Mouse (Mus musculus) testis, adult 2 months (tissue): ENCODE data around the gene Stat5b.

Experiments used
- CTCF ChIP-seq: fragments of 200-500 bp; IDR thresholded peaks from 2 replicates; pipeline ENCODE4 v1.5.1; 2012; ENCODE audit warnings: low read depth, mild to moderate bottlenecking, inconsistent platforms, low read length, moderate library complexity; ENCODE audit not compliant: control insufficient read depth, insufficient read depth, insufficient replicate concordance
- POLR2A ChIP-seq: fragments of 200-500 bp; IDR thresholded peaks from 2 replicates; pipeline ENCODE4 v1.6.1; 2012; ENCODE audit warnings: low read depth, mild to moderate bottlenecking, inconsistent platforms, low read length, moderate library complexity; ENCODE audit not compliant: control insufficient read depth

GRCm38 (mm10) chr11:100757566-100757965, 93.0 kb downstream of the Stat5b start:
- TF ChIP-seq CTCF, result no peak
- no peak for TF ChIP-seq POLR2A
